Mouse (Mus musculus): ENCODE measurements around the gene Hist2h3c2.

GRCm38 (mm10) chr3:96230910-96231757 lies 7.8 kb downstream of the Hist2h3c2 start:
- TF ChIP-seq CTCF (IDR thresholded peaks at IDR 0.05; ENCODE audit: low read depth) (no peak), EP300 (optimal IDR thresholded peaks at IDR 0.05) (no peak)

Measured in stomach, postnatal 0 days (tissue).